Mouse (Mus musculus) heart, embryonic 11.5 days (tissue): Measurements from ENCODE around the gene Olfr642. TPM values are rescaled to one million over a fixed set of nuclear protein-coding genes. Genes with fewer than 3 reads are reported as not detected.

ENCODE experiments used
- ATAC-seq: fragments of 200-750 bp; cut with Nextera tagmentation; replicated peaks from 2 replicates; pipeline ENCODE4 v1.8.0; 2017; ENCODE audit warnings: moderate library complexity; ENCODE audit not compliant: insufficient number of reproducible peaks, low FRiP score, low TSS enrichment
- H3K27ac ChIP-seq: fragments of 300-500 bp; sonication (generic); 2 replicates; pipeline ENCODE4 v1.5.1; 2014; ENCODE audit warnings: mild to moderate bottlenecking, low read depth, low read length
- H3K27me3 ChIP-seq: fragments of 300-500 bp; sonication (generic); 2 replicates; pipeline ENCODE4 v1.6.1; 2014; ENCODE audit warnings: mild to moderate bottlenecking, low read length, mixed read lengths; ENCODE audit not compliant: control insufficient read depth, insufficient read depth
- H3K36me3 ChIP-seq: fragments of 300-500 bp; sonication (generic); 2 replicates; pipeline ENCODE4 v1.6.1; 2014; ENCODE audit warnings: mild to moderate bottlenecking, low read length, moderate library complexity, mixed read lengths; ENCODE audit not compliant: control insufficient read depth, insufficient read depth
- H3K4me1 ChIP-seq: fragments of 300-500 bp; sonication (generic); 2 replicates; pipeline ENCODE4 v1.6.1; 2014; ENCODE audit warnings: low read length; ENCODE audit not compliant: control insufficient read depth, insufficient read depth
- H3K4me2 ChIP-seq: fragments of 300-500 bp; sonication (generic); 2 replicates; pipeline ENCODE4 v1.6.1; 2014; ENCODE audit warnings: mild to moderate bottlenecking, moderate library complexity
- H3K4me3 ChIP-seq: fragments of 300-500 bp; sonication (generic); 2 replicates; pipeline ENCODE4 v1.5.1; 2014; ENCODE audit warnings: low read depth, low read length
- H3K9ac ChIP-seq: fragments of 300-500 bp; sonication (generic); 2 replicates; pipeline ENCODE4 v1.6.1; 2014; ENCODE audit warnings: mild to moderate bottlenecking, low read depth, low read length, moderate library complexity
- H3K9me3 ChIP-seq: fragments of 300-500 bp; sonication (generic); replicated peaks from 2 replicates; pipeline ENCODE4 v1.6.1; 2016; ENCODE audit warnings: low read length; ENCODE audit not compliant: control insufficient read depth
- WGBS: fragments of 180-500 bp; shearing (Covaris S2); extraction: QIAGEN DNeasy Blood & Tissue Kit; methylation state at CpG from one replicate; pipeline ENCODE4 v1.1.7; 2014; ENCODE audit not compliant: insufficient replicate concordance; 5-methylcytosine and 5-hydroxymethylcytosine counted together
- polyA plus RNA-seq: library from polyadenylated mRNA; unstranded; fragments of >200 nt; fragmentation: Nextera tagmentation; extraction: Ambion mirVana; gene quantifications from 2 replicates; pipeline ENCODE4 v1.2.1, GENCODE M21; 2014

The Olfr642 gene
- polyA plus RNA-seq, 1 experiment from 2014 or later, result not detected

GRCm38 (mm10) chr7:104021651-104022050 is 30.8 kb downstream of the Olfr642 start:
- H3K9me3 ChIP-seq, result no peaks in the 10 kb centered on the region
- H3K27ac ChIP-seq, result no peak overlapping the region
- no peak for ATAC-seq
- H3K9ac ChIP-seq, result no peak overlapping the region
- 85% methylated on average over 6 of the region's 6 CpGs for WGBS
- H3K36me3 ChIP-seq, result no peaks in the 10 kb centered on the region
- H3K4me2 ChIP-seq, result no peak overlapping the region
- H3K4me3 ChIP-seq, result no peak overlapping the region
- no peaks in the 10 kb centered on the region for H3K4me1 ChIP-seq
- H3K27me3 ChIP-seq, result no peaks in the 10 kb centered on the region

- 68% methylated on average over 1 of the region's 1 CpGs for WGBS
These were observed 33.5 kb downstream of the Olfr642 start for GRCm38 (mm10) chr7:104018953-104019352.

GRCm38 (mm10) chr7:104017203-104017602 is 35.3 kb downstream of the Olfr642 start, which contains the start of gene Olfr639:
Olfr639 (minus strand) TSS chr7:104017303.
- Histone ChIP-seq H3K27ac (no peak within 1 kb of the TSS), H3K4me3 (no peak within 1 kb of the TSS), H3K36me3 (no peaks in the 10 kb centered on the region), H3K9me3 (no peaks in the 10 kb centered on the region), H3K4me2 (no peak within 1 kb of the TSS), H3K9ac (no peak within 1 kb of the TSS), H3K27me3 (no peaks in the 10 kb centered on the region), H3K4me1 (no peaks in the 10 kb centered on the region)
- no peak for ATAC-seq

More at GRCm38 (mm10) chr7:104018953-104019352, 33.5 kb downstream of the Olfr642 start:
- Histone ChIP-seq H3K27ac (no peak overlapping the region), H3K36me3 (no peaks in the 10 kb centered on the region), H3K9me3 (no peaks in the 10 kb centered on the region), H3K4me3 (no peak overlapping the region), H3K9ac (no peak overlapping the region), H3K27me3 (no peaks in the 10 kb centered on the region), H3K4me2 (no peak overlapping the region), H3K4me1 (no peaks in the 10 kb centered on the region)
- ATAC-seq, result no peak

DNA sequence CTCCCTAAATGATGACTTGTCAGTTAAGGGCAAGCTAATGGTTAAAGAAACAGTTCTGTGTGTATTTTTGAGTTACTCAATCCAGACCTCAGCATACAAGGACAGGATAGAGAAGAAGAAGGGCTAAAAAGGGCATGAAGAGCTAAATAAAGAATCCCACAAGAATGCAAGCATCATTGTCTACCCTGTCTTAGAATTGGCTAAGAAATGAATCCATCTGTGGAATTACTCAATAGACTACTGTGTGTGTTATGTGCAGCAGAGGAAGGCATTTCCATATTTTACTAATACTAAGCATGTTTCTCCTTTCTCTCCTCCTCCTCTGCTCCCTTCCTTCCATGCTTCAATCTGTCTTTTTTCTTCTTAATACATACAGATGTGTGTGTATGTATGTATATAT is 53.3 kb downstream of the Olfr642 start:
- Histone ChIP-seq H3K27ac (no peak overlapping the region), H3K4me2 (no peak overlapping the region), H3K4me3 (no peak overlapping the region), H3K27me3 (no peaks in the 10 kb centered on the region), H3K36me3 (no peaks in the 10 kb centered on the region), H3K9ac (no peak overlapping the region), H3K4me1 (no peaks in the 10 kb centered on the region), H3K9me3 (no peaks in the 10 kb centered on the region)
- no peak for ATAC-seq

- Histone ChIP-seq H3K27me3 (no peaks in the 10 kb centered on the region), H3K9ac (no peak within 1 kb of the TSS), H3K9me3 (no peaks in the 10 kb centered on the region), H3K4me3 (no peak within 1 kb of the TSS), H3K4me2 (no peak within 1 kb of the TSS), H3K4me1 (no peaks in the 10 kb centered on the region), H3K36me3 (no peaks in the 10 kb centered on the region), H3K27ac (no peak within 1 kb of the TSS)
- no peak for ATAC-seq
These were observed 54.0 kb downstream of the Olfr642 start, which contains the start of gene Olfr638 for GRCm38 (mm10) chr7:103998446-103998845. Olfr638 (plus strand) TSS chr7:103998746.

Other genes starting within 250 kb of the Olfr642 start
- 2,483 and 3,067 TPM in 2 replicates for gene Hbb-bt, start 238.7 kb downstream of the Olfr642 start, polyA plus RNA-seq
- 849 and 1,123 TPM in 2 replicates for gene Hbb-bs, start 224.6 kb downstream of the Olfr642 start, polyA plus RNA-seq
- gene Hbb-bh2, start 212.1 kb downstream of the Olfr642 start, polyA plus RNA-seq, result 0.31 TPM in 1 of 2 replicates, not detected in the other
- 7,786 and 8,740 TPM in 2 replicates for gene Hbb-bh1, start 209.5 kb downstream of the Olfr642 start, polyA plus RNA-seq
- 35,401 and 41,924 TPM in 2 replicates for gene Hbb-y, start 199.4 kb downstream of the Olfr642 start, polyA plus RNA-seq
- not detected in 2 replicates for gene Olfr66, start 166.4 kb downstream of the Olfr642 start, polyA plus RNA-seq
- gene Olfr64, start 158.2 kb downstream of the Olfr642 start, polyA plus RNA-seq, result not detected in 2 replicates
- gene Olfr65, start 149.2 kb downstream of the Olfr642 start, polyA plus RNA-seq, result not detected in 2 replicates
- not detected in 2 replicates for gene Olfr631, start 123.8 kb downstream of the Olfr642 start, polyA plus RNA-seq
- gene Olfr632, start 118.3 kb downstream of the Olfr642 start, polyA plus RNA-seq, result 0.07 and 0.11 TPM in 2 replicates
- gene Olfr633, start 108.2 kb downstream of the Olfr642 start, polyA plus RNA-seq, result not detected in 2 replicates
- gene Olfr635, start 81.5 kb downstream of the Olfr642 start, polyA plus RNA-seq, result not detected in 2 replicates
- not detected in 2 replicates for gene Olfr638, start 53.9 kb downstream of the Olfr642 start, polyA plus RNA-seq
- gene Olfr639, start 35.4 kb downstream of the Olfr642 start, polyA plus RNA-seq, result 0.03 TPM in 1 of 2 replicates, not detected in the other
- not detected in 2 replicates for gene Olfr640, start 27.1 kb downstream of the Olfr642 start, polyA plus RNA-seq
- not detected in 2 replicates for gene Olfr641, start 17.2 kb downstream of the Olfr642 start, polyA plus RNA-seq
- gene 4930516K23Rik, start 8.8 kb upstream of the Olfr642 start, polyA plus RNA-seq, result not detected in 2 replicates
- not detected in 2 replicates for gene Olfr644, start 19.2 kb upstream of the Olfr642 start, polyA plus RNA-seq
- not detected in 2 replicates for gene Olfr645, start 32.8 kb upstream of the Olfr642 start, polyA plus RNA-seq
- gene Olfr646, start 52.2 kb upstream of the Olfr642 start, polyA plus RNA-seq, result not detected in 2 replicates
- not detected in 2 replicates for gene Ubqln5, start 77.2 kb upstream of the Olfr642 start, polyA plus RNA-seq
- gene Olfr643, start 84.7 kb upstream of the Olfr642 start, polyA plus RNA-seq, result not detected in 2 replicates
- not detected in 2 replicates for gene Ubqln3, start 90.6 kb upstream of the Olfr642 start, polyA plus RNA-seq
- not detected in 2 replicates for gene Ubqlnl, start 97.9 kb upstream of the Olfr642 start, polyA plus RNA-seq
- gene Olfm5, start 112.2 kb upstream of the Olfr642 start, polyA plus RNA-seq, result not detected in 2 replicates
- 0.24 and 0.30 TPM in 2 replicates for gene Olfr648, start 130.7 kb upstream of the Olfr642 start, polyA plus RNA-seq
- gene Olfr649, start 143.3 kb upstream of the Olfr642 start, polyA plus RNA-seq, result not detected in 2 replicates
- 9.8 and 9.9 TPM in 2 replicates for gene Trim6, start 166.1 kb upstream of the Olfr642 start, polyA plus RNA-seq
- gene Trim34a, start 191.8 kb upstream of the Olfr642 start, polyA plus RNA-seq, result 2.2 and 2.9 TPM in 2 replicates
- 0.42 and 0.57 TPM in 2 replicates for gene Trim5, start 235.4 kb upstream of the Olfr642 start, polyA plus RNA-seq